Mouse (Mus musculus) ovary, adult 18-20 months (tissue): ENCODE measurements around the gene Abcb11.

Experiments
- DNase-seq: peaks from one replicate; pipeline ENCODE4 v3.0.0; 2022; ENCODE audit warnings: low spot score, mixed read lengths

The Abcb11 gene

DNA sequence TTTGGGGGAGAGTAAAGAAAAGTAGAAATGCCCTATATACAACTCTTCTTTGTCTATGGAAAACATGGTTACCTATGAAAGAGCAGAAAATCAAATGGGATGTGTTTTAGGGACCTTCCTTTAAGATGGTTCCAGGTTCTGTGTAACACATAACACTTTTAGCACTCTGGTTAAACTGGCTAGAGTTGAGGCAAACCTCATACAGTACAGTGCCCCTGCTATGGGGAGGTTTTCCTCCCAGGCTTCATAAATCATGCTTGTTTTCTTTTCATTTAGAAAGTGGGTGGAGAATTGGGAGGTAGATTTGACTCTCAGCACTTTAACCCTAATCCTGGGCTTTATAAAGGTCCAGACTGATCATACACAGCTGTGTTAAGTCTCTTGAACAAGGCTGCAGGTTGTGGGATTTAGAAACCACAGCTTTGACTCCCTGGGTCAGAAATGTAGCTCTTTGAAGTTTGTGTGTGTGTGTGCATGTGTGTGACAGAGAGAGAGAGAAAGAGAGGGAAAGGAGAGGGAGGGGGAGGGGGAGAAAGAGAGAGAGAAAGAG is 78.3 kb downstream of the Abcb11 start:
- no peak for DNase-seq

- no peak for DNase-seq
Measured at GRCm38 (mm10) chr2:69248221-69248755, 94.1 kb downstream of the Abcb11 start.

DNA sequence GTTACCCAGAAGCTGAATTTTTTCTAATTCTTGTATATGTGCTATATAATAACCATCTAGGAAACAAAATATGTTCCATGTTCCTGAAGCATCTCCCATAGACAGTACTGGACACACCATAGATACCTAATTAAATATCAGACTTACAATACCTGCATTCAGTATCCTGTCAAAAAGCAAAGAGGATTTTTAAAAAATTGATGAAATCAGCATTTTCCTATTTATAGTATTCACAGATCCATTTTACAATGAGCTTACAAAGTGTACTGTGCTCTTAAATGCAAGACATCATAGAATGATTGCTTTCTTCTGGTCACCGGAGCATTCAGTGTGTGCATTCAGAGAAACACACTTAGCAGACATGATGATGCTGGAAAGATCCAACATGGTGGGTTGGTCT is 95.3 kb downstream of the Abcb11 start:
- no peak for DNase-seq

GRCm38 (mm10) chr2:69244924-69245323 is 97.5 kb downstream of the Abcb11 start:
- DNase-seq = no peak

DNA sequence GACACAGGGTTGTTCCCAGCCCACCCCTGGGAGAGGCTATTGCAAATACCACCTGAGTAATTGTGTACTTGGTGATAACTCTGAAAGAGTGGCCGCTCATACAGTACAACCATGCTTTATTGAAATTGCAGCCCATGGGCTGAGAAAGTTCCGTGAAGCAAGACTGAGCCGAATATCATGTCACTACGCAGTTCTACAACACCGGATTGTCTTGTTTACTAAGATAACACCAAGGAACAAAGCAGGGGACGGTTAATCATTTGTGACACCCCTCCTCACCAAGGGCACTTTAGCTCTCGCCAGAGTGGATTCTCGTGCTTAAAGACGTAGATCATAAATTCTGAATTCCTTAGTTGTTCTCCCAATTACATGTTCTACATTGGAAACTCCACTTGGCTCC is 103.1 kb downstream of the Abcb11 start:
- DNase-seq = no peak

GRCm38 (mm10) chr2:69234976-69235678 is 107.3 kb downstream of the Abcb11 start:
- no peak for DNase-seq

GRCm38 (mm10) chr2:69232101-69232500 is 110.3 kb downstream of the Abcb11 start:
- DNase-seq = no peak

DNA sequence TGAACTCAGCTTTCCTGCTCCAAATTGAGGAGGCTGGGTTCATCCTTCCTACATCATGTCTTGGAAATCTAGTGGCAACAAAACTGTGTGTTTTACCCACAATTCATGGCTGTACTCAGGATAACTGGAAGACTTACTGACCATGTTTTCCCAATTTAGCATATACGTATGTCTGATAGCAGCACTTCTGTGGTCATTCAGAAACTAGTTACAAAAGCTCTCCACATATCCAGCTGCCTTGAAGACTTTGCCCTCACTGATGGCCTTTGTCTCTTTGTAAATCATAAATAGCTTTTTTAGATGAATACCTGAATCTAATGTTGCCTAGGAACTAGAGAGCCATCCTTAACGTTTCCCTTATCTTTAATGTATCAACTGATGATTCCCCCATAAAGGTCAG is 112.3 kb downstream of the Abcb11 start:
- DNase-seq = no peak

DNA sequence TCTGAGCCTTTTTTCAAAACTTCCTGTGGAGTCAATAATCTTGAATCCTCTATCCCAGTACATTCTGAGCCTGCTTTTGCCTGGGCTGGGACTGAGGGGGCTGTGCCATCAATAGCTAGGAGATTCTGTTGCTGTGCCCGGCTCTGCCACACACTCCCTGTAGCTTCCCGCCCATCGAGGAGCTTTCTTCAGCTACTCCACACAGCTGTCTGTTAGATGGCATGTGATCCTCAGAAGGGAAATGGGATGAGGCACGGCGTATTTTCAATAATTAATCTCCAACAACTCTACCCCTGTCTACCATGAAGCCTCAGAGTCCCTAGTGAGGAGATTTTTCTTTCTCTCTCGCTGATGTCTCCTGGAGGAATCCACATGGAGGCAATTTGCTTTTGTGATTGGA is 113.8 kb downstream of the Abcb11 start:
- no peak for DNase-seq

- DNase-seq = no peak
Measured at GRCm38 (mm10) chr2:69226876-69227275, 115.5 kb downstream of the Abcb11 start.

DNA sequence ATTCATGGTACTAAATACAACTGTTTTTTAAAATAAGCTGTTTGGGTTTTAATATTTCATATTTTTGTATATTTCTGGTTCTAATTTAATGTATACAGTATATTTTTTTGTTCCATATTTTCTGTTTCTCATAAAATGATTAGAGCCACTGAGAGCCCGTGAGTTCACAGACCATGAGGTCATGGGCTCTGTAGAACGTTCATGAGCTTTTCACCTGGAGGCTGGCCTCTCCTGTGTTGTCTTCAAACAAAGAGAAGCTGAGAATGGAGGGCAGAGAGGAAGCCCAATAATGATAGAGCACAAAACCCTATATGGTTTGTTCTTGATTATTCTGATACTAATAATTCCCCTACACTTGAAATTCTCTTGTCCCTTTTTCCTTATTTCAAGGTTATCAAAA is 117.7 kb downstream of the Abcb11 start:
- DNase-seq = no peak

DNA sequence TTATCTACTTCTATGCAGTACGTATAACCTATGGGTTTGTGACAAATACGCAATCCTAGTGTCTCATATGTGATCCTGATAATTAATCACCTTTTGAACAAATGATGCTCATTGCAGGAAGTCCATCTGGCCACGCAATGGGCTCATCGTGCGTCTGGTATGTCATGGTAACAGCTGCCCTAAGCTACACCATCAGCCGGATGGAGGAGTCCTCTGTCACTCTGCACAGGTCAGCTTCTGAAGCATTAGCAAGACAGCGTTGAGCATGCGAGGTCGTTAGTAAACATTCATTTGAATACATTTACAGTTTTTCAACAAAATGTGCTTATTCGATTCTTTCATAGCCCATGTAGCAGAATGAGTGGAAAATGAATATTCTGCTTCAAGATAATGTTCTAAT is 119.6 kb downstream of the Abcb11 start:
- no peak for DNase-seq

DNA sequence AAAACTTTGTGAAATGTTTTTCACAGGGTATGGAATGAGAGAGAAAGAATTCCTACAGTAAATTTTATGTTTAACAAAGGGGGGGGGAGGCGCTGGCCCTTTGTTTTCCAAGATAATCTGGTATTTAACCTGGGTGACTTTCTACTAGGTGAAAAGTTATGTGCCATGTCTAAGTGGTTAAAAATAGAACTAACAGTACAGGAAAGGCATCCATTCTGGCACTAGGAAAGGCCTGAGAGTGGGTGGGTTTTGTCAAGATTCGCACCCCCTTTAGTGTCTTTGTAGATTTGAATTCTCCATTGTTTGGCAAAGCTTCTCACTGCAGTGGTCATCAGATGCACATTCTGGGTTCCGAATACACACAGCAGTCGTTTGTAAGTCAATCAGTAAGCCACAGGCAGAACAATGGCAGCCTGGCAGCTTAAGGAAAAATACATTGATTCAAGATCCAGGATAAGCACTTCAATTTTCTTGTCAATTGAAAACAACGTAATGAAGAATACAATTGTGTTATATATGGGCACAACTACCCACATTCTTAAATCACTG is 120.5 kb downstream of the Abcb11 start:
- no peak for DNase-seq

DNA sequence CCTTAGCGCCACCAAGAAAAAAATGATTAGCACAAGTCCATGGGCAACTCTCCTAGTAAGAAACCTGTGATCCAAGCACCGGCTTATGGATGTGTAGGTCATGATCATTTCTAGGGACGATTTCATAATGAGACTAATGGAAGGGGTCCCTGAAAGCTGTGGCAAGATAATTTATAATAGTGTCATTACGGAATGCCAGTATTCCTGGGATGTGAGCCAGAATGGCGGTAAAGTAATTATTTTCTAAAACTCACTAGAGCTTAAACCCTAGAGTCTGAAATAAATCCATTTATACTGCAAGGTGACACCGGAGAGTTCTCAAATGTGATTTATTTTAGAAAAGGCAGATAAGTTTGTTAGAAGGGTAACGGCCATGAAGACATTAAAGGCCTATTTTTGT is 127.2 kb downstream of the Abcb11 start:
- no peak for DNase-seq

- no peak for DNase-seq
Measured at GRCm38 (mm10) chr2:69212652-69213051, 129.8 kb downstream of the Abcb11 start.

DNA sequence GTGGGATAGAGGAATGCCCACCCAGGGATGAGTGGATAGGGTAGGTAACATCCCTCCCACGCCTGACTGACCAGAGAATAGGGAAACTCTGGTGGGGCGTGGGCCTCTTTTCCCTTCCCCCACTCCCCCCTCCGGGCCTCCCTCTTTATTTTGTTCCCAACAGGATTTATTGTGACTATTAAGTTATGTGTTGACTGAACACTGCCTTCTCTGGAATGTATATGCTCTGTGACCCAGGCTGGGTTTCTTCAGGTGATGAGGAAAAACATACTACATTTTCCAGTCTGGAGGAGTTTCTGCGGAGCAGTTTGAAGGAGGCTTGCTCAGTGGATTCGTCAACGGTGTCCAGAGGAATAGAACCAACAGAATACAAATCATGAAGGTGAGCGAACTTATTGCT is 131.6 kb downstream of the Abcb11 start, which contains the start of gene G6pc2:
TSS of gene G6pc2 (plus strand) at position 301 of the 400 bp plus-strand sequence.
- no peak for DNase-seq

GRCm38 (mm10) chr2:69209684-69210083 is 132.7 kb downstream of the Abcb11 start:
- DNase-seq = no peak

DNA sequence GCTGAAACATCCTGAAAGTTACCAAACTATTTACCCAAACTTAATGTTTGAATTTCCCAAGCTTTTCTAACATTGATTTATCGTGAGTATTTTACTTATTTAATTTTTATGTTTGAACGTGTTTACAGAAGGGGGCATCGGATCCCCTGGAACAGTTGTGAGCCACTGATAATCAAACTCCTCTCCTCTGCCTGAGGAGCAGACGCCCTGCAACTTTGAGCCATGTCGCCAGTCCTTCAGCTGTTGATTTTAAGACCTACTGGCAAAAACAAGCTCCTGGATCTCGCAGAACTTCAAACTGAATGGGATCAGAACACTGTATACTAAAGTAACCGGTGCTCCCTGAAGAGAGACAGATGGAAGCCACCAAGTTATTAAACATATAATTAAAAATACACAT is 135.9 kb downstream of the Abcb11 start:
- no peak for DNase-seq

DNA sequence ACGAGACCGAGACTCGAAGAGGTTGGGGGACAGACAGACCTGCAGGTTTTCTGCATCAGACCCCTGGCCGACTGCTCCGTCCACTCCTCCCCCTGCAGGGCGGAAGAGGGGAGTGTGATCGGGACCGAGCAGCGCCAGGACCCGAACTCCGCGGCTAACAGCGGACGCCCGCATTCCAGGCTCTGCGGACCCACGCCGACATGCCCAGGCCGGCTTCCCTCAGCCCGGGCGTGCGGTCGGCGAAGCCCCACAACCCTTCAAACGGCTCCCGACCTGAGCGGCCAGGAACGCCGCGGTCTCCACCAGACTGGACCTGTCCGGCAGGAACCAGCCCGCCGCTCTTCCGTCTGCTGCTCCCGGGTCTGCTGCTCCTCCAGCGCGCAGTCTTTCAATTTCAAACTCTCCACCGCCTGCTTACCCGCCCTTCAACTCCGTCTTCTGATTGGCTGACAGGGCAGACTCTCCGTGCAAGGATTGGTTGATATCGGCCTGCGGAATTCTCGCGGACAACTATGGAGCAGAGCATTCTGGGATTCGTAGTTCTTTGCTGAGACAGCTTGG is 136.5 kb downstream of the Abcb11 start, which contains the start of gene Spc25:
TSS of gene Spc25 (minus strand) at position 404 of the 561 bp plus-strand sequence.
- peak; percentile 90 for DNase-seq

- DNase-seq = no peak
Measured at GRCm38 (mm10) chr2:69205185-69205584, 137.2 kb downstream of the Abcb11 start.

DNA sequence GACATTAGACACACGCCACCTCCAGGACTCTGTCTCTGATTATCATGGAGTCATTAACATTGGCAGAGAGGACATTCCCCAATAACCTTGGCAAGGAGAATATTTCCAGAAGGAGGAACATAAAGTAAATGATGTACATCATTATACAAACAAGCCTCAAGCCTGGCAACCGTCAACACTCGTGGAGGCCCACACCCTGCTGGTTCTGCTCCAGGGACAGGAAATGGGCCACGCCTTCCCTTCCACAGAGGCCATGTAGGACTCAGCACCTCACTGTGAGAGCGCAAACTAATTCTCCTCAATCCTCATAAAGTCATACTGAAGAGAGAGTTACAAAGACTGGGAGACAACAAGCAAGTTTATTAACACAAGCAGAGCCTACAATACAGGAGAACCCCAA is 148.9 kb downstream of the Abcb11 start:
- DNase-seq = no peak

DNA sequence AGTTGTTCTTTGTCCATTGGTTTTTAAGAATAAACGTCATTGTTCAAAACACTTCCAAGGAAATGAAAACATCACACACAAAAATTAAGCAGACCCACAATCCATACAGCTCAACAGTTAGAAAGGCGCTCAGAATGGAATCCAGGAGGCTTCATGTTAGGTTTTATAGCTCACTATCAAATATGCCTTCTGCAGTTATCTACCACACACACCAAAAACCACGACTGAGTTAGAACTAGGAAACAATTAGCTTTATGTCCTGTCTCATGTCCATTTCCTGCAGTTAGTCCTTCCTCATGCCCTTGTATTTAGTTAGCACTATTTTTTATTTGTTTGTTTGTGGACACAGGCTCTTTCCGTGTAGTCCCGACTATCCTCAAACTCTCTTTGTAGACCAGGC is 151.4 kb downstream of the Abcb11 start:
- DNase-seq = no peak

GRCm38 (mm10) chr2:69189222-69189621 is 153.2 kb downstream of the Abcb11 start:
- no peak for DNase-seq
